Mouse (Mus musculus) intestine, embryonic 16.5 days (tissue): ENCODE data around the gene Rapgef4. TPM values are rescaled to one million over a fixed set of nuclear protein-coding genes. Genes with fewer than 3 reads are reported as not detected.

ENCODE experiments used
- ATAC-seq: fragments of 200-750 bp; cut with Nextera tagmentation; 2 replicates; pipeline ENCODE4 v1.8.0; 2017; ENCODE audit warnings: moderate TSS enrichment, moderate library complexity
- H3K27ac ChIP-seq: fragments of 300-500 bp; sonication (generic); 2 replicates; pipeline ENCODE4 v1.5.1; 2014; ENCODE audit warnings: mild to moderate bottlenecking, low read length
- H3K27me3 ChIP-seq: fragments of 300-500 bp; sonication (generic); replicated peaks from 2 replicates; pipeline ENCODE4 v1.6.1; 2014; ENCODE audit warnings: low read length, control low read depth, mixed read lengths; ENCODE audit not compliant: control insufficient read depth, insufficient read depth
- H3K36me3 ChIP-seq: fragments of 300-500 bp; sonication (generic); 2 replicates; pipeline ENCODE4 v1.6.1; 2014; ENCODE audit warnings: low read length, control low read depth; ENCODE audit not compliant: control insufficient read depth, insufficient read depth
- H3K4me1 ChIP-seq: fragments of 300-500 bp; sonication (generic); 2 replicates; pipeline ENCODE4 v1.6.1; 2014; ENCODE audit warnings: low read length, control low read depth, mixed read lengths; ENCODE audit not compliant: control insufficient read depth, insufficient read depth
- H3K4me2 ChIP-seq: fragments of 300-500 bp; sonication (generic); 2 replicates; pipeline ENCODE4 v1.6.1; 2014; ENCODE audit warnings: low read depth, low read length, control low read depth
- H3K4me3 ChIP-seq: fragments of 300-500 bp; sonication (generic); 2 replicates; pipeline ENCODE4 v1.5.1; 2014; ENCODE audit warnings: mild to moderate bottlenecking, low read length
- H3K9ac ChIP-seq: fragments of 300-500 bp; sonication (generic); 2 replicates; pipeline ENCODE4 v1.6.1; 2014; ENCODE audit warnings: low read depth, low read length
- H3K9me3 ChIP-seq: fragments of 300-500 bp; sonication (generic); 2 replicates; pipeline ENCODE4 v1.6.1; 2016; ENCODE audit warnings: low read length, control low read depth; ENCODE audit not compliant: control insufficient read depth
- WGBS: fragments of 180-500 bp; shearing (Covaris S2); extraction: QIAGEN DNeasy Blood & Tissue Kit; methylation state at CpG from one replicate; pipeline ENCODE4 v1.1.7; 2014; 5-methylcytosine and 5-hydroxymethylcytosine counted together
- polyA plus RNA-seq: library from polyadenylated mRNA; unstranded; fragments of >200 nt; fragmentation: Nextera tagmentation; extraction: Ambion mirVana; gene quantifications from 2 replicates; pipeline ENCODE4 v1.2.1, GENCODE M21; 2015

Rapgef4 gene
- polyA plus RNA-seq, 1 experiment from 2014 or later: 2.8 TPM

DNA sequence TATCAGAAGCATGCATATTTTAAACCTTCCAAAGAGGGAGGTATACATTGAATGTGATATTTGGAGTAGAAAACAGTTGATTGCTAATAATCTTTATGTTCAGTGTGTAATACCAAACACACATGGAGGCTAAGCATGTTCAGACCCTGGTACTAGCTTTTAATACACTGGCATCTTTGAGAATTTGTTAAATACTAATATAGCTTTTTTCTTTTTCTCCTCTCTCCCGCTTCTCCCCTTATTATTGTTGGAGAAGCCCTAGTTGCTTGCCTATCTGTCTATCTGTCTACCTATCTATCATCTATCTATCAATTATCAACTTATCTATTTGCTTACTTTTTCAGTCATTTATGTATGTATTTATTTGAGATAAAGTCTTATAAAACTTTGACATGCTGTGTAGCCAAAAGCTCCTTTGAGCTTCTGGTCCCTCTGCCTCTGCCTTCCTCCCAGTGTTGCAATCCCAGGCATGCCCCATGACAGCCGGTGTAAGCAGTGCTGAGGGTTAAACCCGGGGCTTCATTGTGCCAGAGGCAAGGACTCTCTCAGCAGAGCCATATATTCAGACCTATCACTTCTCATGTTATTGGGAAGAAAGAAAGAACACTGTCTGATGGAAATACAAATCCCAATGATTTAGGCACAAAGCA is 96.6 kb downstream of the Rapgef4 start:
- H3K4me1 ChIP-seq: no peaks in the 10 kb centered on the region
- H3K9me3 ChIP-seq: no peaks in the 10 kb centered on the region
- H3K36me3 ChIP-seq: no peaks in the 10 kb centered on the region
- WGBS: 70% methylated on average over 3 of the region's 3 CpGs
- no peak for ATAC-seq
- H3K27me3 ChIP-seq: no peaks in the 10 kb centered on the region
- no peak overlapping the region for H3K27ac ChIP-seq
- no peak overlapping the region for H3K4me2 ChIP-seq
- no peak overlapping the region for H3K4me3 ChIP-seq
- H3K9ac ChIP-seq: no peak overlapping the region

- ATAC-seq: no peak
- 84% methylated on average over 6 of the region's 6 CpGs for WGBS
- Histone ChIP-seq H3K4me3 (no peak overlapping the region), H3K9me3 (no peaks in the 10 kb centered on the region), H3K4me1 (no peaks in the 10 kb centered on the region), H3K4me2 (no peak overlapping the region), H3K9ac (no peak overlapping the region), H3K27ac (no peak overlapping the region), H3K36me3 (no peaks in the 10 kb centered on the region), H3K27me3 (no peaks in the 10 kb centered on the region)
Measured at GRCm38 (mm10) chr2:72078140-72078521, 97.1 kb downstream of the Rapgef4 start.

GRCm38 (mm10) chr2:72079110-72079509 is 98.1 kb downstream of the Rapgef4 start:
- H3K27ac ChIP-seq: no peak overlapping the region
- no peak overlapping the region for H3K9ac ChIP-seq
- no peak for ATAC-seq
- H3K4me2 ChIP-seq: no peak overlapping the region
- 75% methylated on average over 8 of the region's 8 CpGs for WGBS
- H3K36me3 ChIP-seq: no peaks in the 10 kb centered on the region
- H3K4me3 ChIP-seq: no peak overlapping the region
- H3K9me3 ChIP-seq: no peaks in the 10 kb centered on the region
- no peaks in the 10 kb centered on the region for H3K4me1 ChIP-seq
- H3K27me3 ChIP-seq: no peaks in the 10 kb centered on the region

GRCm38 (mm10) chr2:72082846-72083245 is 101.8 kb downstream of the Rapgef4 start:
- Histone ChIP-seq H3K27me3 (no peaks in the 10 kb centered on the region), H3K27ac (no peak overlapping the region)
- 77% methylated on average over 4 of the region's 4 CpGs for WGBS

DNA sequence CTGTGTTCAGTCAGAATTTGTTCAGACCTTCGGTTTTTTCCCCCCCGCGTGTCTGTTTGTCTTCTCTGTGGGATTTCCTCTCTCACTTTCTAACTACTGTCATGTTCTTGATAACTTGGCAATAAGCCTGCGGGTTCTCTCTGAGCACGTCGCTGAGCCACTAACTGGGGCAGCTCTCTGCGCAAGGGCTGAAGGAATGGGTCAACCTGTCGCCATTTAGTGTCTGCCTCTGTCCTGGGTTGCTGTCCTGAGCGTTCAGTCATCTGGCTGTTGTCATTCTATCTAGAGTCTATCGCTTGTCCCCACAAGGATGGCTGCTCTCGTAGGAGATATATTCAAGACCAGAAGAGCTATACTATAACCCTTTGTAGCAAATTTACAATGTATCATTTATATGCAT is 107.8 kb downstream of the Rapgef4 start:
- Histone ChIP-seq H3K4me2 (no peak overlapping the region), H3K4me3 (no peak overlapping the region), H3K27ac (no peak overlapping the region), H3K27me3 (no peaks in the 10 kb centered on the region), H3K9me3 (no peaks in the 10 kb centered on the region), H3K9ac (no peak overlapping the region), H3K4me1 (peaks cover 12% of the 10 kb centered on the region), H3K36me3 (no peaks in the 10 kb centered on the region)
- WGBS: 84% methylated on average over 11 of the region's 11 CpGs
- no peak for ATAC-seq

More at GRCm38 (mm10) chr2:72082846-72083245, 101.8 kb downstream of the Rapgef4 start:
- no peak overlapping the region for H3K9ac ChIP-seq
- no peak overlapping the region for H3K4me2 ChIP-seq
- no peak overlapping the region for H3K4me3 ChIP-seq
- H3K9me3 ChIP-seq: no peaks in the 10 kb centered on the region
- no peaks in the 10 kb centered on the region for H3K36me3 ChIP-seq
- no peak for ATAC-seq
- no peaks in the 10 kb centered on the region for H3K4me1 ChIP-seq

DNA sequence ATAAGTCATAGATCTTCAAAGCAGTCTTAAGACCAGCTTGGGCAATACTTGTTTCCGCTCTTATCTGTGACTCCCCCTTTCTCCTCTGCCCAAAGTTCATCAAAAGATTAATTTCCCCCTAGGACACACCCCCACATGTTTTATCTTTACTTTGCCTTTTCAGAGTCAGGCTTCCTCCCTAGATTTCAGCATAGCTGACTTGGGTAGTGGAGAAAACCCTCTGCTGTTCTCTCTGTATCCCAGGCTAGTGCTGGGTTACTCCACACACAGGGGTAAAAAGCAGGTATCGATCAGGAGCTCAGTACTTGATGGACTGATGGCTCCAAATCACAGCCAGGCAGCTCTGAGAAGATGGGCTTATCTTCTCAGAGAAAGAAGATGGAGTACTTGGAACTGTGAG is 109.0 kb downstream of the Rapgef4 start:
- Histone ChIP-seq H3K9ac (no peak overlapping the region), H3K4me3 (no peak overlapping the region), H3K4me2 (no peak overlapping the region), H3K4me1 (peaks cover 21% of the 10 kb centered on the region), H3K36me3 (no peaks in the 10 kb centered on the region), H3K9me3 (no peaks in the 10 kb centered on the region), H3K27ac (no peak overlapping the region), H3K27me3 (no peaks in the 10 kb centered on the region)
- WGBS: 81% methylated on average over 2 of the region's 2 CpGs
- ATAC-seq: no peak

- Histone ChIP-seq H3K9me3 (no peaks in the 10 kb centered on the region), H3K4me2 (no peak overlapping the region), H3K9ac (no peak overlapping the region), H3K36me3 (no peaks in the 10 kb centered on the region), H3K27me3 (no peaks in the 10 kb centered on the region), H3K4me3 (no peak overlapping the region), H3K27ac (peak overlapping the region; percentile 15; the same call in 1 of the 2 replicates), H3K4me1 (peaks cover 21% of the 10 kb centered on the region)
- WGBS: 25% methylated on average over 3 of the region's 3 CpGs
- 0 out of 2 replicates have a peak, but pooled peaks have one; percentile 33 for ATAC-seq
Measured at GRCm38 (mm10) chr2:72092046-72092445, 111.0 kb downstream of the Rapgef4 start.

DNA sequence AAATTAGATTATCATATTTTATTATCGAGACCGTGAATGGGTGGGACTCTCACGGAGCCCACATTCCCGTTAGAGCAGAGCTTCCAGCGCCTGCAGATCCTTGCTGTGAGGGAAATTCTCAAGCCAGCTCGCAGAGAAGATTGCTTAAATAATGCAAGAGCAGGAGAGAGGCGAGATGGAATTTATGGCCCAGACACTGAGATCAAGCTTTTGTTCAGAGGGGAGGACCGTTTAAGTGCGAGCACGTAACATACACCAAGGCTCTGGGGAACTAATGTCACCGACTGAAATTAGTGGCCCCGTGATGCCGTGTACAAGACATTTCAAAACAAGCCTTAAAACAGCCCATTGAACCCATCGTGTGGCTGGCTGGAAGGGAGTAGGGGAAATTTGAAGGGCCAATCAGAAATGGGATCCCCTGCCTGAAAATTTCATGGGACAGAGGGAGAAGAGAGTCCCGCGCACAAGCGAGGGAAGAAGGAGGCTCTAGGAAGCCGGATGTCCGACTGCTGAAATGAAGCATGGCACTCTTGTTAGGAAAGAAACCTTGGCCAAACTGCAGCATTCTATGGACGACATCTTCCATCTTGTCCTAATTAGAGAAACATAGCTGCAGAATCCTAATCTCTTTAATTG is 112.5 kb downstream of the Rapgef4 start:
- H3K9ac ChIP-seq: no peak overlapping the region
- ATAC-seq: no peak
- peaks cover 21% of the 10 kb centered on the region for H3K4me1 ChIP-seq
- WGBS: 53% methylated on average over 20 of the region's 20 CpGs
- H3K27ac ChIP-seq: peak overlapping the region; percentile 43; the same call in 1 of the 2 replicates
- H3K9me3 ChIP-seq: no peaks in the 10 kb centered on the region
- H3K4me3 ChIP-seq: no peak overlapping the region
- no peak overlapping the region for H3K4me2 ChIP-seq
- H3K36me3 ChIP-seq: no peaks in the 10 kb centered on the region
- H3K27me3 ChIP-seq: no peaks in the 10 kb centered on the region

GRCm38 (mm10) chr2:72094038-72094437 is 113.0 kb downstream of the Rapgef4 start:
- Histone ChIP-seq H3K27ac (peak overlapping the region; percentile 43; the same call in 1 of the 2 replicates), H3K4me2 (no peak overlapping the region), H3K9ac (no peak overlapping the region), H3K4me3 (no peak overlapping the region), H3K9me3 (no peaks in the 10 kb centered on the region), H3K27me3 (no peaks in the 10 kb centered on the region), H3K36me3 (no peaks in the 10 kb centered on the region), H3K4me1 (peaks cover 21% of the 10 kb centered on the region)
- WGBS: 65% methylated on average over 8 of the region's 8 CpGs
- ATAC-seq: no peak
